Mouse (Mus musculus): ENCODE measurements around the gene Ubxn6.

Gene Ubxn6

DNA sequence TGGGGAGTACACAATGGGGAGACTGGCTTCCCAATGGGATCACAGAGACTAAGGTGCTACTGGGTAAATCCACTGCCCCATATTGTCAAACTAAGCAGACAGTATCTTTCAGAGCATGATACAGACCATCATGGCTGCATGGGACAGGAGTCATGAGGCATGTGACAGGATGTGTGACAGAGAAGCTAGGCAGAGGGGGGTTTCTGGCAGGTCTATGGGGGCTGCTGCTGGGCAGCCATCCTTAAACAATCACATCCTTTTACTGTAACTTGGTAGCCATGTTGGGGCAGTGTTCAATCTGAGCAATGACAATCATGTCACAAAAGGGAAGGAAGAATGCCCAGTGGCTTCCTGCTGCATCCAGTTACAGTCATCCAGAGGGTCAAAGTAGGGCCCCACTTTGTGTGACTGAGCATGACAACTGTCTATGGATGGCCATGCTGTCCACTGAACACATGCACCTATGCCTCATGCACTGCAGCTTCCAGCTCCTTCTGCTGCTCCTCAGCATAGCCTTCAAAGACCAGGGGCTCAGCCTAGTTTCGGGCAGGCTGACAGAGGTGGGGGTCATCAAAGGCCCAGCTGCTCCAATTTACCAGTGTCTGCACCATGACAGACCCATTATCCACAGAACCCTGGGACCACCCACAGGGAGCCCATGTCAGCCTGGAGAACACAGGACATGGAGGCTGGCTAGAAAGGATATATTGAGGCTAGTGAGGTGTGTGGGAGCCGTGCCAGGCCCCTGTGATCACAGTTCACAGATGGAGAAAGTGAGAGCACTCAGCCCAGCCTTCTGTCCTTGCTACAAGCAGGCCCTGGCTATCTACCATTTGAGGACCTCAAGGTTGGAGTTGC, 52.5 kb downstream of the Ubxn6 start:
- peak; percentile 73 to 75 for DNase-seq

DNA sequence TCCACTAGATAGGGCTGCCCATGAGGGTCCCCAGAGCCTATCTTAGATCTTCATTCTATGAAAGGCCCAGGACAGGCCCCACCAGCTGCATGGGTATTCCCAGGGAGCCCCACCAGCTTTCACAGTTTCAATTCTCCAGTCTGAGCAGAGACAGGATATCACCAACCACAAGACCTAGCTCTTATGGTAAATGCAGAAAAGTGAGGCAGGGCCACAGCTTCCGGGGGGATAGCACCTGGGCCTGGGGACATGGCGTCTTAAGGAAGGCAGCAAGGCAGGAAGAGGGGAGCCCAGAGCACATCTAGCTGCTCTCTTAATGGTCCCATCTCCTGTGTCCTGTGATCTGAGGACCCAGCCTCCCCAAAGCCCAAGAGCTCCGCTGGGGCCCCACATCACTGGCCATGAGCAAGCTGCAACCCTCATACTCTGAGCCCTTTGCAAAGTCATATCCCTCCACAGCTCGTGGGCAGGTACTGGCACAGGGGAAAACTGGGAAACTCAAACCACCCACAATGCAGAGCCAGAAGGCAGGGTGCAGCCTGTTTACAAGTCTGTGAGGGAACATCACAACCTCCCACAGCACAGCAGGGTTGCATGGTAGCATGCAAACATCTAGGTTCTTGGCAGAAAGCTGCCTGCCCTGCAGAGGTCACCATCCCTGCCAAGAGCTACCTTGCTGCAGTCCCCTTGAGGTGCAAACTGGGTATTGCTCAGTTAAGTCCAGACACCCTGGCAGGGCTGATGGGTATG, 53.5 kb downstream of the Ubxn6 start:
- no peak for DNase-seq

GRCm38 (mm10) chr17:56020400-56021084, 54.3 kb downstream of the Ubxn6 start:
- no peak for DNase-seq

DNA sequence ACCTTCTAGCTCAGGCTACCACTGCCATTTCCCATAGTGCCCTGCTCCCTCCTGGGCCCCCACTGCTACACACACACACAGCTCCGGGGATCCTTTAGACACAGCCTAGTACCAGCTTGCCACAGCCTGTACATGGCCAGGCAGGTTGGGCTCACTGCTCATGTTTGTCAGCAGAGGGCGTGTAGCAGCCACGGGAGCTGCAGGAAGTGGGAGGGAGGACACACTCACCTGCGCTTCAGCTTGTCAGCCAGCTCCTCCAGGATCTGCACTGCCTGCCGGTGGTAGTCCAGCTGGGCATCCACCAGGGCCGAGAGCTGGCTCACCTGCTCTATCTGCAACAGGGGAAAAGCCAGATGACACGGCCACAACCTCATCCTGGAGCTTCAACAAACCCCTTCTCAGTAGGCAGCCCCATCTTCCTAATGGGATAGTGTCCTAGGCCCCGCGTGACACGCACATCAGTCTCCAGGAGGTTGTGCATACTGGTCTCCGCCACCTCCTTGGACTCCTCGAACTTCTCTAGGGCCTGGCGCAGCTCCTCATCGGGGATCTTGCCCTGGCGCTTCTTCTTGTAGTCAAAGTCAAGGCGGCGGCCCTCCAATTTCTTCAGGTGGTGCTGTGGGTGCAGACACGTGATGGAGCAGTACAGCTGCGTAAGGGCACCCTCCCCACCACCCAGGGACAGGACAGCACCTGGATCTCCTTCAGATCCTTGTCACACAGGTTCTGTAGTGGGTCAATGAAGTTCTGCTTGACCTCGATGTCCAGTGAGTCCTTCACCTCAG, 56.3 kb downstream of the Ubxn6 start:
- DNase-seq = peak; percentile 78 to 84

DNA sequence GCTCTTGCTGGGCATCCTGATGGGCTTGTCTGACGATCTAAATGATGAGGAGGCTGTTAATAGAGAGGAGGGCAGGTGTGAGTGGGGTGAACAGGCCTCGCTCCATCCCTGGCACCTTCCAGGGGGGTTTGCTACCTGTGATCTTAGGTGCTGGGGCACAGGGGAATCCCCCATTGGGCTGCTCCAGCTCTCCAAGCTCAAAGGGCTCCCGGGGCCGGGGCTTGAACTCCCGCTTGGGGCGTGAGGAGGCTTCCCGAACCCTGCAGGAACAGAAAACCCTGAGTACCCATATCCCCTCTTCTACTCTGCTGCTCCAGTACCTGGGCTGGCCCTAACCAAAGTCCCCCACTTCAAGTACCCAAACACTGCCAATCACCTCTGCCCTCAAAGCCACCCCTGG, 57.0 kb downstream of the Ubxn6 start:
- DNase-seq = no peak

All from cerebellum, postnatal 36 days (tissue).